Mouse (Mus musculus): ENCODE data around the gene Med15. TPM values are rescaled to one million over a fixed set of nuclear protein-coding genes. Genes with fewer than 3 reads are reported as not detected.
"Not testable (repeated sequence)": the region's sequence is repeated elsewhere in the genome, so short reads cannot be mapped to it uniquely, and the experiment has no call there.

The Med15 gene
- 10 to 100 TPM; 66.5 to 89.2 TPM for polyA plus RNA-seq (2017; shearing (Covaris generic))

DNA sequence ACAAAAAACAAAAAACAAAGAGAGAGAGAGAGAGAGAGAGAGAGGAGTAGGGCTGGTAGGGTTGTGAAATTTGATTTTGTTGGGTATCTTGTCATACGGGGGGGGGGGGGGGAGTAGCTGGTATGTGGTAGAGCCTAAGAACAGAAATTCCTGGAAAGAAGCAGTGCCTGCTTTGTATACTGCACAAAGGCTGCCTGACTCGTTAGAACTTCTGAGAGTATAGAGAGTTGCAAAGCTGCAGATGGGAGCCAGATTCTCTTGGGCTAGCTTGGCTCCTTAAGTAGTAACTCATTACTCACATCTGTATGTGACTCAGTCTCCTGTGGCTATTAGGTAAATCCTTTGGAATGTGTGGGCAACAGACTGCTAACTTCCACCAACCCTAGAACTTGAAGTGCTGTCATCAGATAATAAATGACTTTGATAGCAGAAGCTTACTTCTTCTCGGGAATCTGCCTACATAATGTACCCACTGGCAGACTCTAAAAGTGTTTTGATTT lies at the start of gene Med15:
TSS of gene Med15 (minus strand) at position 51 of the 500 bp plus-strand sequence.
- ATAC-seq: no peak

DNA sequence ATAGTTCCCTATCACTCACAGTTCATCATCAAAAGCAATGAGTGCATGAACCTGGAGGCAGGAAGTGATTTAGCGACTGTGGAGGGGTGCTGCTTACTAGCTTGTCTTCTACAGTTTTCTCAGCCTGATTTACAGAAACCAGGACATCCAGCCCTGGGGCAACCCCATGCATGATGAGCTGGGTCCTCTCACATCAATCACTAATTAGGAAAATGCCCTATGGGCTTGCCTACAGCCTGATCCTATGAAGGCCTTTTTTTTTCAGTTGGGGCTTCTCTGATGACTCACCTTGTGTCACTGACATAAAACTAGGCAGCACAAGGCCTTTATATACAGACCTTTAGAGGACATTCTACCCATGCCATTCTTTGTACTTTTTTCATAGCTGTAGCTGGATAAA lies 47.0 kb upstream of the Med15 start:
- no peak for ATAC-seq

DNA sequence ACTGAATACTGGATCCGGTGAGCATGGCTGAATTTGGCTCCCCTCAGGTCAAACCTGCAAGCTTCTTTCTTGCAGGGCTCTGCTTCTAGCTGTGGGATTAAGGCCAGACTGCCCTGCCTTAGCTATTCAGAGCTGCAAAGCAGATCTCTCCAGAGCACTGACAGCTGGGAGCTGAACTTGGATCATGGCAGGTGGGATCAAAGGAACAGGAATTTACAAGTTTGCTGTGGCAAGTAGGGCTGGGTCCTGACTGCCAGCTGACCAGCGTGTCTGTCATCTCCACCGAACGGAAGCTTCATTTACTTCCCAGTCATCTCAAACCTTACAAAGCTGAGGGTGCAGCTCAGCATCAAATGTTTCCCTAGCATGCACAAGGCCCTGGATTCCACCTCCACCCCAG lies 45.5 kb upstream of the Med15 start:
- no peak for ATAC-seq

DNA sequence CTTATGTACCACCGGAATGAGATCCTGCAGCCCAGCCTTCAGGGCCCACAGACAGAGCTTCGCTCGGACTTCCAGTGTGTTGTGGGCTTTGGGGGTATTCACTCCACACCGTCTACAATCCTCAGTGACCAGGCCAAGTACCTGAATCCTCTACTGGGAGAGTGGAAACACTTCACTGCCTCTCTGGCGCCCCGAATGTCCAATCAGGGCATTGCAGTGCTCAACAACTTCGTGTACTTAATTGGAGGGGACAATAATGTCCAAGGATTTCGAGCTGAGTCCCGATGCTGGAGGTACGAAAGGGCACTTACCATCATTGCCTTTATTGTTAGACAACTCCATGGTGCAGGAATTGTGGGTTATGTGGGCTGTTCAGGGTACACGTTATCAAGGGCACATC lies 44.1 kb upstream of the Med15 start:
- ATAC-seq: no peak

DNA sequence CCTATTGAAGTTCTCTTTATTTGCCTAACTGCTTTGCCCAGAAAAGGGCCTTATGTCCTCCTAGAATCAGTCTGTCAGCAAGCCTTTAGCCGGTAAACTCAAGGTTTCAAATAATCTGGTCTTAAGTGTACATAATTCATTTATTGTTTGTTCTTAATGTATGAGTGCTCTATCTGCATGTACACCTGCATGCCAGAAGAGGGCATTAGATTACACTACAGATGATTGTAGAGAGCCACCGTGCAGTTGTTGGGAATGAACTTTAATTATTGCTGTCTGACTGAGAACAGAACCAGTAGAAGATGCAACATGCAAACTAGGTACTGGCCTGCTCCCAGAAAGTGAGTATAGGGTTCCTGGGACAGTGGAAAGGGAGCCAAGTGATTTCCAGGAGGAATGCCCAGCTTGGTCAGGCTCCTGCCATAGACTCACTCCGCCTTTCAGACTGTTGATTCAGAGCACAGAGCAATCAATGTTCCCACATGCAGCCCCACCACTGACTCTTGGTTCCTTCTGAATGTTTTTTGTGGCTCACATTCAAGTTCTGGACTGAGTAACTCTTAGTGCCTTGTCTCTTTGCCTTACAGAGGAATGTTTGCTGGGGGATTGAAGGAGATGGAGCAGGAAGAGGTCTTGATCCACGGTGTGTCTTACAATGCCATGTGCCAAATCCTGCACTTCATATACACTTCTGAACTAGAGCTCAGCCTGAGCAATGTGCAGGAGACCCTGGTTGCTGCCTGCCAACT lies 38.6 kb upstream of the Med15 start:
- ATAC-seq: no peak

DNA sequence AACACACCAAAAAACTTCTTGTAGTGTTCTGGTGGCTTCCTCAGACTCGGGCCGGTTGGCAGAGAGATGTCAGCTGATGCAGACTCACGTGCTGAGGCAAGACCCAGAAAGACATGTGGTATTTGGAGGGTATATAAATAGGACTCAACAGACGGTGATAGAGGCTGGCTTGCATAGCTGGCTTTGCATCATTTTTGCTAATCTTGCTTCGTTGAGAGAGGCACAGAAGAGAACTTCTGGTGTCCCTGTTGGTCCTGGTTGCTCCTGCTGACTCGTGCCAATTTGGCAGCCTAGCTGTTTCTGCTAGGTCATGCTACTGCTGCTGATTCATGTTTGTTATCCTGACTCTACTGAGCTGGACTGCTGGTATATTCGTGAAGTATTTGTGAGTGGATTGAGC lies 36.1 kb upstream of the Med15 start:
- ATAC-seq: no peak

DNA sequence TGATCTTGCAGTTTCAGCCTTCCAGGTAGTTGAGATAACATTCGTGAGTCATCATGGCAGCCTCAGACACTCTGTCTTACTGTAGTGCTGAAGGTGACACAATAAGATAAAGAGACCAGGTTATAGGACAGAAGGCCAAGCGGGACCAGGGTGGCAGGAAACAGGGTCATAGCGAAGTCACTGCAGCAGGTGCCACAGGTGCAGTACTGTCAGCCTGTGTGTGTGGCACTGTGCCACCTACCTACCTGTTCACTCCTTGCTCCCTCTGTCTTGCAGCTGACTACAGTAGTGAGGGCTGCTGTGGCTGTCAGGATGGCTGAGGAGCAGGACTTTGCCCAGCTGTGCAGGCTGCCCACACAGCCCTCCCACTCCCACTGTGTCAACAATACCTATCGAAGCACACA lies 31.4 kb upstream of the Med15 start:
- no peak for ATAC-seq

DNA sequence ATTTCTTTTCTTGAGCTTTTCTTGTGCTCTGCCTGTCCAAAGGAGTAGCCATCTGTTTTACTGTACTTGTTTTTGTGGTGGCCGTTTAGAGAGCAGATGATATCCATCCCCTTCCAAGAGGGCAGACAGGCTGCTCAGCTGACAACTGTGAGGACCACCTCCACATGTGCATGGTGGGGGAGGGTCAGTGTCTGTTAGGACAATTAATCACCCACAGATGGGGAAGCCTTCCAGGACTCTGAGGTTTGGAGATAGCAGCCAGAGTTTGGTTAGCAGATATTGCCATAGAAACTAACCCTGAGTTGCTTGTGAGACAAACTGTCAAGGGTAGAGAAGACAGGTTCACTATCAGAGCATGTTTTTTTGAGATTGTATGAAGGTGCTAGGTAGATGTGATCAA lies 28.4 kb upstream of the Med15 start:
- no peak for ATAC-seq

DNA sequence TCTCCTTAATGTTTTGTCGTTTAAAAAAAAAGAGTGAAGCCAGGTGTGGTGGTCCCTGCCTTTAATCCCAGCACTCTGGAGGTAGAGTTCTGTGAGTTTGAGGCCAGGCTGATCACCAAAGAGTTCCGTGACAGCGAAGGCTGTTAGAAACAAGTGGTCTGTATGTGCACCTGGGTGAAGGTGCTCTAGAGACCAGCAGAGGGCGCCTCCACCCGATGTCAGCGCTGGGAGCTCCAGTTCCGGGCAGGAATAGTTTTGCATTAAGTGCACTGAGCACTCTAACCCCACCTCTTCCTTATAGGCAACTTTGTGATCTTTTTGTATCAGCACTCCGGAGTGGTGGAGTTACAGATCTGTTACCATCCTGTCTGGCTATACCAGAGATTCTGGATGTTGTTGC lies 28.0 kb upstream of the Med15 start:
- no peak for ATAC-seq

DNA sequence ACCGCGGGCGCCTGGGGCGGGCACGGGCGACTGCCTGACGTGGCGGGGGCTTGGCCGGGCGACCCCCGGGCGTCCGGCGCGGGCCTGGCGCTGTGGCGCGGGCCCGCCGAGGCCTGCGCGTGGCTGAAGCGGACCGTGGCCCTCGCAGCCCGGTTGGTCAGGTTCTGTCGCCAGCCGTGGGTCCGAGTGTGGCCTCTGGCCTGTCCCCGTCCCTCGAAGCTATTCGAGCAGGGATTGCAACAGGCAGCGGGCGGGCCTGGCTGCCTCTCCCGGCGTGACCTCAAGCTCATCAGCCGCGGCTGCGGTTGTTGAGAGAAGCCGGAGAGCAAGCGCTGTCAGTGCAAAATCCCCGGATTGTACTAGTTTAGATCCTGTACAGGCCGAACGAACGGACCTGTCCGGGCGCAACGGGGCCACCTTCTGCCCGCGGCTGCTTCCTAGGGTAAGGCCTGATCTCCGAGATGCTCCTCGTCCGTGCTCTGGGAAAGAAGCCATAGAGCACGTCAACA lies 27.2 kb upstream of the Med15 start:
- peak; percentile 29 for ATAC-seq

DNA sequence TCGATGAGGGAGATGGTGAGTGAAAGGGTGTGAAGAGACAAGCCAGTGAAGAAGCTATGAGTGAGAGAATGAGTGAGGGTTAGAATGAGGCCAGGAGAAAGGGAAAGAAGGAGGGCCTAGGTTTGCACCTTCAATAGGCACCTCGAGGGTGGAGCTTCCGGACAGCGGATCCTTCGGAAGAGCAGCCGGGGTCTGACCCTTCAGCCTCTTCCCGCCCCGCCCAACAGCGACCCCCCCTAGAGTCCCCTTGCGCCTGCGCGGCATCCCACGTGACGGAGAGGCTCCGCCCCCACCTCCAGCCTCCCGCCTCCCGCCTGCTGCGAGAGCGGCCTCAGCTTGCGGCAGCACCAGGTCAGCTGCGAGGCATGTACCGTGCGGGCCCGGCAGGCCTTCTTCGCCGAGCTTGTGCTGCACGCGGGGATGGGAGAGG lies 26.7 kb upstream of the Med15 start, which contains the start of gene Klhl22:
TSS of gene Klhl22 (plus strand) at position 275 of the 430 bp plus-strand sequence.
- peak; percentile 73 for ATAC-seq

DNA sequence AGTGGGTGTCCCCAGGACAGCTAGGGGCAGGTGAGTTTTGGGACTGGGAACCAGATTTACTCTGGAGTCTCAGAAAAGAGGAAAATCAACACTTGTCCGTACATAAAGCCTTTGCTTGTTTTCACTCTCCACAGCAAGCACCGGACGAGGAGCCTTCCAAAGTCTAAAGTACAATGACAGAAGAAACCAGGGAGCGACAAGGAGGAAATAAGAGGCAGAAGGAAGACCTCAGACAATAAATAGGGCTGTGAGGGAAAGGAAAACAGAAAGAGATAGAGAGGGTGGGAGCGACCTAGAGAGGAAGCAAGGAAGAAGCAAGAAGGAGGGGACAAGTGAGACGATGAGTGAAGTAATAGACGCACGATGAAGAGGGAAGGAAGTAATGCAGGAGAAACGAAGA lies 26.2 kb upstream of the Med15 start:
- no peak for ATAC-seq

DNA sequence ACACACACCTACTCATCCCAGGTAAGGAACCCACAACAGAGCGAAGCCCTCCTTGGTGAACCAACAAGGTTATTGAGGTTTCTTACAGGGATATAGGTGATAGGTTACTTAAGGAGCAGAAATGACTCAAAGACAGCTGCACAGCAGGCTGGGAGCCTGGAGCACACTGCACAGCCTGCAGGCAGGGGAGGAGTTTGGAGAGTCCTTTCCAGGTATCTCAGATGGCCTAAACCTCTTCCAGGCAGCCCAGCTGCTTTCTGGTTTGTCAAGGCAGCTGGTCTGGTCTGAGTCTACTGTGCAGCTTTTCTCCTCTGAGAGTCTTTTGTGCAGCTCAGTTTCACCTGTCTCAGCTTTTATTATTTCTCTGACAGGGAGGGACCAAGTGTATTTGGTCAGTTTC lies 25.1 kb upstream of the Med15 start:
- no peak for ATAC-seq

DNA sequence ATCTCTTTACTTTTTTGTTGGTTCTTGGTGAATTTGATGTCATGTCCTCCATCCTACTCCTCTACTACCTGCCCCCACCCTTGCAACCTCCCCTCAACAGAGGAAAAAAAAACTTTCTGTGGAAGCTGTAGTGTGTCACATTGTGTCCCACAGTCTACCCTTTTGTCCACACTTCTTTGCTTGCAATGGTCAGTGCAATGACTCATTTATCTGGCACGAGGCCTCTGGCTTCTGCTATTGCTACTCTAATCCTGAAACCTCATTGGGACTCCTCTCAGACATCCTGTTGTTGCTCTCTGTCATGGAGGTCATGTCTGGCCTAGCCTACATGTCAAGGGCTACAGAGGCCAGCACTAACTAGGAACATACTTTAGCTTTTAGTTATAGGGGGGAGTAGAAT lies 21.0 kb upstream of the Med15 start:
- ATAC-seq: no peak

DNA sequence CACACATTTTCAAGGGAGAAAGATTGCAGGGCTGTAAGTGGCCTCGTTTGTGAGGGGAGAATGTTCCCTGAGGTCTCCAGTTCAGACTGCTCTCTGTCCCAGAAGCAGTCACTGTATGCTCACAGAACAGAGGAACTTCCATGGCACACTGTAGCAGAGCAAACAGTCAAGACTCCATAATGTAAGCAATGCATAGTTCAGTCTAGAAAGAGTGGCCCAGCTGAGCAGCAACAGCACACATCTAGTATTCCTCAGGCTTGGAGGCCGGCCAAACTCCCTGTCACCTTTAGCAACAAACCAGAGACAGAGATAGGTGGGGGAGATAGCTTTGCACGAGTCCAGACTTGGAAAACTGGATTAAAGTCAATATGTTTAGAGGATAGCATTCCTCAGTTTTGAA lies 20.3 kb upstream of the Med15 start:
- no peak for ATAC-seq

DNA sequence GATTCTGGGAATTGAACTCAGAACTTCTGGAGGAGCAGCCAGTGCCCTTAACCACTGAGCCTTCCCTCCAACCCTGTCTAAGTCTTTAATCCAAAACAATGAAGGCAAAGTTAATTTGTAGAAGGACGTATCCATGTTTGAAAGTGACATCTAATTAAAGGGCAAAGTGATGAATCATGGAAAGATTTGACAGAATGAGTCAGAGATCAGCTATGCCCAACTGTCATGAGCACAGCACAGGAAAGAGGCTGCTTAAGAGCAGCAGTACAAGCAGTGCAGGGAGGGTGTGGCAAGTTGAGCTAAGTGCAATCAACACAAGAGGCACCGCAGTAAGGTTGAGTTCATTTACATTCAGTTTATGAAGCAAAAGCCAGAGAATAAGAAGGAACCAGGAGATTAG lies 12.4 kb upstream of the Med15 start:
- no peak for ATAC-seq

DNA sequence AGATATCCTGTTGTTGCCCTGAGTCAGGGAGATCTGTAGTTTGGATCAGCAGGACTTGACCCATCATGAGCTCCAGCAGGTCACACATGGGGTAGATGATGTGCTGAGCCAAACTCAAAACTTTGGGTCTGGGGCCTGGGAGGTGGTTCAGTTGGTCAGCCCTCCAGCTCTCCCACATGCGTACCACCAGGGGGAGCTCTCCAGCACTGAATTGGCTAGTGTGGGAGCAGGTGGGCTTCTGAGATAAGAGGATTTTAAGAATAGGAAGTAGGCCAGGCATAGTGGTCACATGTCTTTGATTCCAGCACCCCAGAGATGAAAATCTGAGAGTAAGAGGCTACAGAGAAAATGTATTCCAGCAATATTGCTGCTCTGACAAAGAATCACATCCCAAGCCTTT lies 11.8 kb upstream of the Med15 start:
- ATAC-seq: no peak

DNA sequence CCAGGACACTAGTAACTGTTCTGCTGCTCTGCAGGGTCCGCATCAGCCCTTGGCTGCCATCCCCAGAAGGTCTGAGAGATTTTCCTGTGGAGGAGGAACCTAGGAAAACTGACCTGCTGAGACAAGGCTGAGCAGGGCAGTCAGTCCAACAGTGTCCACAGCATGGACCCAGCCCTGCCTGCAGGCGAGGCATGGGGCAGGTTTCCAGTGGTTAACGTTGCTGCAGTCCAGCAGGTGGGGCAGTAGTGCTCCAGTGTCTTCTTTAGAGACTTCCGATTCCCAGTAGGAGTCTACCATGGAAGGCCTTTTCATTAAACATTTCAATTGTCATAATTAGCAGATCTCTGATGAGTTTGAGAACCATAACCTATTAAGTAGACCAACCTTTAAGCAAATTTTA lies 10.6 kb upstream of the Med15 start:
- no peak for ATAC-seq

DNA sequence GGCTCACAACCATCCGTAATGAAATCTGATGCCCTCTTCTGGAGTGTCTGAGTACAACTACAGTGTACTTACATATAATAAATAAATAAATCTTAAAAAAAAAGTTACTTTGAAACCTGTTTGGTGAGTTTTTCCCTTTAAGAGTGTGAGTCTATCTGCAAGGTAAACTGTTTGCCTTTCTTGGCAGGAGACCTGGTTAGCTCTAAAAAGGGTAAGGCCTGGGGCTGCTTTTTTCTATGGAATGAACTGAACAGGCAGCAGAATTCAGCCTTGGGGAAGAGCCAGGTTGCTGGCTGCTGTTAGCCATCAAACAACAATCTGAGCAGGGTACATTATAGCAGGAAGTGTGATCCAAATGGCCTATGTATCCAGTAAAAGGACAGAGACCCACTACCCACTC lies 10.1 kb upstream of the Med15 start:
- no peak for ATAC-seq

DNA sequence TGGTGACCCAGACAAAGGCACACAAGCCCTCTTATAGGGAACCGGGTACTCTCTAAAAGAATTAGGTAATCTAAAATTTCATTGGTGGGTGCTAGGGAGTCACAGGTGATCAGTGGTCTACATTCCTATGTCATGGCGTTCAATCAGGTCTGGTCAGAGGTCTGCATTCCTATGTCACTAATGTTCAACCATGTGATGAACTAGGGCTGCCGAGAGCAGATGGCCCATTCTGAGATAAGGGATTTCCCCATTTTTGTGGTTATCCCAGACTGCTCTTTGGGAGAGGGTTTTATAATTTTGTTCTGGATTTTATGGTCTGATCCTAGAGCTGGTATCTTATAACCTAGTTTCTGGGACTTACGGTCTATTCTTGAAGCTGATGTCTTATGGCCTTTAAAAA lies 7.4 kb upstream of the Med15 start:
- ATAC-seq: no peak

DNA sequence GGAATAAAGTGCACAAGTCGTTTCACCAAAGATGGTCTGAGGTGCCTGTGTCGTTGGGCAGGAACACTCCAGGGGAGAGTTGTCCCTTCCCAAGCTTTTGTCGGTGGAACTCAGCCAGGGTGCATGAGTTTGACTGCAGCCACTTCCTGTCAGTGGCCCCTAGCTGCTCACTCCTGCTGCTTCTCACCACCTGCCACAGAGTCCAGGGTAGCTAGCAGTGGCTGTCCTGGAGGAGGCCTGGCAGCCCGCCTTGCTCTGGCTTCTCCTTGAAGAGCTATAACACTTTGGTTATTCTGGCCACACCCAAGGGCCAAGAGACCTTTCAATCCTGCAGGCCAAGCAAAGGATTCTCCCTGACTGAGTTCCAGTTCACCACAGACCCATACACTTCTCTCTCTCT lies 3.5 kb upstream of the Med15 start:
- no peak for ATAC-seq

DNA sequence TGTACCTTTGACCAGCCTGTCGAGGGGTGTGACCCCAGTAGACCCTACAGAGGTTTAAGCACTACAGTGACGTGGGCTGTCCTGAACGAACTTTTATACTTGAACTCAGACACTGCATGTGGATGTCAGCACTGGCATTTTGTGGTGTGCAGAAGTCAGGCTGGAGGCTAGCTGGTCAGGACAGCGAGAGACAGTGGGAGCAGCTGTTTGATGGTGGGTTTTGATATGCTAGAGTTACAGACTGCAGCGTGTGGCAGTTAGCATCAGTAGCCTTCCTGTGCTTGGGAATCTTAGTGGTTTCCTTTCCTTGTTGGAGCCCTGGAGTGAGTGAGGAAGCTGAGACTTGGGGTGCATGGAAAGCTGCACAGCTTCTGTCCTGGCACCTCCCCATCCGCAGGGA lies 2.2 kb upstream of the Med15 start:
- ATAC-seq: not testable (repeated sequence)

DNA sequence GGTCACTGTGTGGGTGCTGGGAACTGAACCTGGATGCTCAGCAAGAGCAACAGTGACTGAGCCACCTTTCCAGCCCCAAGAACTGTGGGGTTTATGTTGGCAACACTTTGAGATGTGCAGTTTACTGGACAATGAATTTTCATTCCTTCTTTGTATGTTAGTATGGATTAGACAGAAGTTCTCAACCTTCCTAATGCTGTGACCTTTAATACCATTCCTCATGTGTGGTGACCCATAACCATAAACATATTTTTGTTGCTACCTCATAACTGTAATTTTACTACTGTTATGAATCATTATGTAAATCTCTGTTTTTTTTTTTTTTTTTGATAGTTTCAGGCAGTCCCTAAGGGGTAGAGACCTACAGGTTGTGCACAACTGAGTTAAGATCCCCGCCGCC lies 955 bp upstream of the Med15 start:
- no peak for ATAC-seq

DNA sequence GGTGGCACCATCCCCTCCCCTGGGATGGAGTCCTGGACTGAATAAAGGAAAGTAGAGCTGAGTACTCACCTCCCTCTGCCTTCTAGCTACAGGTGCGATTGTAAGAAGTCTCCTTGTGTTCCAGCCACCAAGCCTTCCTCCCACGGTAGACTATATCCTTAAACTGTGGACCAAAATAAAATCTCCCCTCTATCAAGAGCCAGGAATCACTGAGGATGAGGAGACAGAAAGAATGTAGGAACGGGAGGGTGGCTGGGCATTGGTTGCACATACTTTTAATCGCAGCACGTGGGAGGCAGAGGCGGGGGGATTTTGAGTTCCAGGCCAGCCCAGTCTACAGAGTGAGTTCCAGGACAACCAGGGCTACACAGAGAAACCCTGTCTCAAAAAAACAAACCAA lies 260 bp downstream of the Med15 start:
- no peak for ATAC-seq

DNA sequence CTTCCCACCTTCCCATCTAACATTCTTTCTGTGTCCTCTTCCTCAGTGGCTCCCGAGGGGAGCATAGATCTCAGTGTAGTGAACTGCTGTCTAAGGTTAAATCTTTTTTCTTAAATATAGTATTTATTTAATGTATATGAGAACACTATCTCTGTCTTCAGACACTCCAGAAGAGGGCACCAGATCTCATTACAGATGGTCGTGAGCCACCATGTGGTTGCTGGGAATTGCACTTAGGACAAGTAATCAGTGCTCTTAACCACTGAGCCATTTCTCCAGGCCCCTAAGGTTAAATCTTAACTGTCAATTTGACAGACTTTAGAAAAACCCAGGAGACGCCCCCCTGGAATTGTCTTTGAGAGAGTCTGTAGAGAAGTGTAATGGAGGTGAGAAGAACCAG lies 670 bp downstream of the Med15 start:
- no peak for ATAC-seq

Measured in activated CD4-positive, CD25-positive, alpha-beta regulatory T cell, adult 4 months (primary cell).